Mouse (Mus musculus): ENCODE data around the gene Frmd6.
A peak's percentile ranks its signal among the peaks of the same experiment; 100 is the strongest.

DNA sequence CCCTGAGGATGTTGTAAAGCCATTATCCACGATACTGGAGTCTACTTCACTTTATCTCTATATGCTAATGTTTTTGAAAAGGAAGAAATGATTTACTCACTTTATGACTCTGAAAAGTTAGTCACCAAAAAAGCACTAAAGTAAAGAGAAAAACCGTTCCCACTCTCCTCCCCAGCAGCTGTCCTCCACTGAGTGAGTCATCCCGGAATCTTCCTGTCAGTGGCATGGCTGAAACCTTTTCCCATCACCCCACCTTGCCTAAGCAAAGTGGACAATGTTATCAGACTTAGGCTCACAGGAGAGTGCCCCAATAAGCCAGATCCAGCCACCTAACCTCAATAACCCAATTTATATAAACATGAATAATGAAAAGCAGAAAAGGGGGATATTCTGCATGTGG lies 46.6 kb upstream of the Frmd6 start:
- TF ChIP-seq POLR2A (IDR thresholded peaks at IDR 0.05; ENCODE audit: insufficient read length, low read depth) (no peak), USF1 (IDR thresholded peaks at IDR 0.05; ENCODE audit: low read depth) (no peak), MYOG (IDR thresholded peaks at IDR 0.05; ENCODE audit: control insufficient read depth in 1 of 3, insufficient read depth in 1 of 3, insufficient read length in 2 of 3, low read depth in 2 of 3) (peak in 2 of 3 experiments; percentile 36 to 58), E2F4 (IDR thresholded peaks at IDR 0.05; ENCODE audit: insufficient read depth) (no peak), TCF12 (IDR thresholded peaks at IDR 0.05; ENCODE audit: insufficient read depth, poor library complexity, severe bottlenecking) (no peak), MAX (IDR thresholded peaks at IDR 0.05; ENCODE audit: low read depth) (no peak), TCF3 (IDR thresholded peaks at IDR 0.05; ENCODE audit: insufficient read length, low read depth) (no peak), MYOD1 (IDR thresholded peaks at IDR 0.05; ENCODE audit: control insufficient read depth in 1 of 3, insufficient read length in 2 of 3, low read depth in 2 of 3) (peak; percentile 32 to 89 (median 88)), POLR2AphosphoS2 (IDR thresholded peaks at IDR 0.05; ENCODE audit: insufficient read length, low read depth) (no peak), CEBPB (IDR thresholded peaks at IDR 0.05; ENCODE audit: insufficient read depth, poor library complexity, severe bottlenecking) (no peak), REST (IDR thresholded peaks at IDR 0.05; ENCODE audit: insufficient read depth, insufficient read length) (no peak)
